Mouse (Mus musculus) left cerebral cortex, adult 8-10 months (tissue): Measurements from ENCODE around the gene Dclre1a. TPM values are rescaled to one million over a fixed set of nuclear protein-coding genes. Genes with fewer than 3 reads are reported as not detected.

Source experiments
- DNase-seq, 2 experiments: peaks; one replicate each; pipeline ENCODE4 v3.0.0; 2022; ENCODE audit warnings: low spot score in 2 of 2
- total RNA-seq, 4 experiments: library from RNA; stranded (reverse); gene quantifications; 2 replicates each; pipeline ENCODE4 v1.2.4; 2022

The Dclre1a gene
- total RNA-seq, 4 experiments from 2014 or later = 8.1 to 12.6 (median 11.3) TPM

DNA sequence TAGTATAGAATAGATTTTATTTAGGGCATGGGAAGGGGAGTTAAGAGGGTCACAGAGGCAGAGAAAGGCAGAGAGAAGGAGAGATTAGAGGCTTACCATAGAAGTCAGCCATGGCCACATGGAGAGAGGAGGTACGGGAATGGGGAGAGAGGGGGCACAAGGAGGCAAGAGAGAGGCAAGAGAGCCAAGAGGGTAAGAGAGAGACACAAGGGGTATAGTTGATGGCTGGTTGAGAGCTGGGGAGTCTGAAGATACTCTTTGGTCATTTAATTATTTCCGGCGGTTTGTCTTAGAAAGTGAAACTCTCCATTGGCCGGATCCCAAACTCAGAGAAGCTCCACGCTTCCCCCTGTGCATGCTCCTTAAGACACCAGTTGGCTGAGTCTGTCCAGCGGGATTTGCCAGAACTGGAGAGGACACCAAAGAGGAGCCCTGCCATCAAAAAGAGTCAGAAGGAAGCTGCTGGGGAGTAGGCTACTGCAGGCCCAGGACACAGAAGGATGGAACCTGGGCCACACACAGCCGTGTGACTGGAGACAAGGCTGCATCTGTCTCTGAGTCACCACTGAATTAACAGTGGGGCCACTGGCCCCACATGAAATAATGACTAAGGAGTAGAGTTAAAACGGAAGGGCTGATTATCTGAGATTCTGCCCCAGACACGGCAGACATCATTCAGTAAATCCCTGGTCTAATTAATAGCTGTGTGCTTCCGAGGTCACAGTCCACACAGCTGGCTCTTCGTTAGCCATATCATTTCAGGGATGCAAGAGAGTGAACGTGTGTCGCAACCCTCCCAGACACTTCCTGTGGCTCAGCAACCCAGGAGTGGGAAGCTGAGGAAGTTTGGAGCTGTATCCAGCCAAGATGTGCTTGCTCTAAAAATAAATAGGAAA is 62.4 kb downstream of the Dclre1a start:
- no peak for DNase-seq

DNA sequence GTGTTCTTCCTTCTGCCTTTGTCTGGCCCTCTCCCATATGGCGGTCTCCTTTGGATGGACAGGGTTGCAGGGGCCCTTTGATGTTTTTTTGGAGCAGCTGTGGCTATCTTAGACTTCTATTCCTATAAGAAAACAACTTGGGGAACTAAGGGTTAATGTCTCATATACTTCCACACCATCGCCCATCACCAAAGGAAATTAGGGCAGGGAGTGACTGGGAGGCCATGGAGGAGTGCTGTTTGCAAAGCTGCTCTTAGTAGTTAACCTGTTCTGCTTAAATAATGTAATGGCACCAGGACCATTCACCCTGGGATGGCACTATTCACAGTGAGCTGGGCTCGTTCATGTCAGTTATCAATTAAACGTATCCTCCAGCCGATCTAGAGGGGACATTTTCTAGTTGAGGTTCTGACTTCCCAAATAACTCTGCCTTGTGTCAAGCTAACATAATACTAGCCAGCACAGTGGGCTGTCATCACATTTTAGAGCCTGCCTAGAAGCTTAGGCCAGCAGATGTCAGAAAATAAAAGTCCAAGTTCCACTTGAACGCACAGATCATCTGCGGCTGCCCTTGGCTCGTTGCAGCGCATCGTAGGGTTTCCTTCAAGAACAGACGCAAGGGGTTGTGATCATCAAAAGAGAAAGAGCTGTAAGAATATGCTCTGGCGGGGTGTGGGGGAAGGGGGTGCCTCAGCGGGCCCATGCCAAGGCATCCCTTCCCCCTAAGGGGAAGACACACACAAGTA is 63.2 kb downstream of the Dclre1a start:
- DNase-seq = no peak

Other genes with a start within 250 kb of the Dclre1a start
- 1 to 10 TPM in 1 of 4 experiments, under 1 TPM in 3; 0.72 to 1.1 (median 0.86) TPM for gene Nrap, start 158.2 kb downstream of the Dclre1a start, total RNA-seq
- 1 to 10 TPM; 3.7 to 4.6 (median 4.0) TPM for gene Casp7, start 151.1 kb downstream of the Dclre1a start, total RNA-seq
- gene Plekhs1, start 86.6 kb downstream of the Dclre1a start, total RNA-seq = 1 to 10 TPM in 1 of 4 experiments, under 1 TPM in 3; 0.34 to 1.0 (median 0.79) TPM
- 10 to 100 TPM; 12.4 to 15.6 (median 13.1) TPM for gene Nhlrc2, start within 50 bp of the Dclre1a start, total RNA-seq
- 10 to 100 TPM; 31.2 to 37.7 (median 35.3) TPM for gene Adrb1, start 174.0 kb upstream of the Dclre1a start, total RNA-seq